ENCODE assay signal across 8 mouse cellular contexts in the genomic region with DNA sequence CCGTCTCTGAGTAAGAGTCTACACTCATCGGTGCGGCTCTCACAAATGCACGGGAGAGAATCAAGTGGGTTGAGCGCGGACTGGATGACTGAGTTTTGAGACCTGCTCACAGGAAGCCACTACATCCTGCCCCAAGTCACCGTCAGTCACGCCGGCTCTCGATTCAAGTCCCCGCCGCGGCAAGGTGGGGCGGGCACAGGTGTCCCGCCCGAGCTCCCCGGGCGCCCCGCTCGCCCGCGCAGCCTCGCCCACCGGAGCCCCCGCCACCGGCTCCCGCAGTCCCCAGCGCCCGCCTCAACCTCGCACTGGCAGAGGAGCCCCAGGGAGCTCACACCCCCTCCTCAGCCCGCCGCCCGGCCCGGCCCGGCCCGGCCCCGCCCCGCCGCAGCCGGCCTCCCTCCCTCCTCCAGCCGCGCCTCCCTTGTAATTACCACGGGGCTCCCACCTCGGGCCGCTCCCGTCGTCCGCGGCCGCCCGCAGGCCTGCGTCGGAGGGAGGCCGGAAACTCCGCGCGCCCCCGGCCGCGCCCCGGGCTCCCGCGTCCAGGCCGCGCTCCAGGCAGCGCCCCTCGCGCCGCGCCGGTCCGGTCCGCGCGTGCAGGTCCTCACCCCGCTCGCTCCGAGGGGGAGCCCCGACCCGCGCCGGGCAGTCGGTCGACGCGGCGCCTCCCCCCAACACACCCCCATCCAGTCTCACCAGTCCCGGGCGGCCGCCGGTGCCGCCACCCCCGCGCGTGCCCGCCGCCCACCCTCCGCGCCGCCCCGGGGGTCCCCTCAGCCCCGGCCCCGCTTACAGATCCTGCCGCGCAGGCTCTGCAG. TPM values are rescaled to one million over a fixed set of nuclear protein-coding genes. Genes with fewer than 3 reads are reported as not detected.
A peak's percentile ranks its signal among the peaks of the same experiment; 100 is the strongest.
DNase-seq lines count a peak whose midpoint lies in the region; ATAC-seq and TF ChIP-seq lines count a peak whose summit lies in the region.

No protein-coding gene starts in this region.

- peak; percentile 80 for ATAC-seq in heart, embryonic 16.5 days (replicated peaks; ENCODE audit: extremely low read depth, insufficient read depth, low FRiP score)

- H3K4me2 ChIP-seq in heart, embryonic 16.5 days (ENCODE audit: low read depth, low read length): peak overlapping the region; percentile 82

- H3K27me3 ChIP-seq in ES-Bruce4 (ENCODE audit: control insufficient read depth, insufficient read depth, low read length, poor library complexity, severe bottlenecking): no peaks in the 10 kb centered on the region
- H3K27me3 ChIP-seq in heart, embryonic 16.5 days (ENCODE audit: control insufficient read depth, insufficient read depth, low read length): 0 out of 2 replicates have a peak, but pooled peaks cover 2% of the 10 kb centered on the region

- TF ChIP-seq CTCF in ES-Bruce4 (IDR thresholded peaks at IDR 0.05; ENCODE audit: low read depth, low read length): no peak
- no peak for TF ChIP-seq CTCF in bone marrow macrophage, adult 2 months (IDR thresholded peaks at IDR 0.05; ENCODE audit: low read depth, low read length)
- no peak for TF ChIP-seq CTCF in embryonic fibroblast, embryonic 13.5 days (IDR thresholded peaks at IDR 0.05; ENCODE audit: borderline replicate concordance, insufficient read depth, low read length)

- DNase-seq in kidney, postnatal 14 days: peak; percentile 79
- peak; percentile 69 for DNase-seq in lung, postnatal 10 days
- DNase-seq in ovary, postnatal 14 days (ENCODE audit: low spot score): peak; percentile 43
- DNase-seq in thymus, postnatal 25 days: peak; percentile 87

- TF ChIP-seq EP300 in ES-Bruce4 (IDR thresholded peaks at IDR 0.05; ENCODE audit: insufficient read depth, low read depth, low read length): no peak

- H3K4me3 ChIP-seq in ES-Bruce4 (ENCODE audit: low read depth, low read length): peak overlapping the region; percentile 88
- H3K4me3 ChIP-seq in bone marrow macrophage, adult 2 months (ENCODE audit: insufficient read depth, low read length): peak overlapping the region; percentile 83
- H3K4me3 ChIP-seq in embryonic fibroblast, embryonic 13.5 days (ENCODE audit: insufficient read depth, low read length): peak overlapping the region; percentile 71
- H3K4me3 ChIP-seq in heart, embryonic 16.5 days (ENCODE audit: low read length): peak overlapping the region; percentile 82

- no peaks in the 10 kb centered on the region for H3K36me3 ChIP-seq in ES-Bruce4 (ENCODE audit: control insufficient read depth, insufficient read depth, low read length, poor library complexity, severe bottlenecking)
- H3K36me3 ChIP-seq in heart, embryonic 16.5 days (ENCODE audit: control insufficient read depth, insufficient read depth): no peaks in the 10 kb centered on the region

- H3K9ac ChIP-seq in ES-Bruce4 (ENCODE audit: low read depth, poor library complexity, severe bottlenecking): peak overlapping the region; percentile 93
- peak overlapping the region; percentile 89 for H3K9ac ChIP-seq in heart, embryonic 16.5 days (ENCODE audit: low read length)

- no peak overlapping the region for H3K27ac ChIP-seq in ES-Bruce4 (ENCODE audit: insufficient read depth, low read length)
- H3K27ac ChIP-seq in bone marrow macrophage, adult 2 months (ENCODE audit: insufficient read depth, low read depth, low read length): no peak overlapping the region
- no peak overlapping the region for H3K27ac ChIP-seq in embryonic fibroblast, embryonic 13.5 days (ENCODE audit: insufficient read depth, low read length)
- H3K27ac ChIP-seq in heart, embryonic 16.5 days (ENCODE audit: low read length): peak overlapping the region; percentile 95

- WGBS in heart, embryonic 16.5 days: under 1% methylated on average over 76 of the region's 105 CpGs

- no peaks in the 10 kb centered on the region for H3K4me1 ChIP-seq in ES-Bruce4 (ENCODE audit: control insufficient read depth, insufficient read depth, low read length)
- H3K4me1 ChIP-seq in bone marrow macrophage, adult 2 months (ENCODE audit: control insufficient read depth, insufficient read depth, low read length): peaks cover 19% of the 10 kb centered on the region
- peaks cover 13% of the 10 kb centered on the region for H3K4me1 ChIP-seq in embryonic fibroblast, embryonic 13.5 days (ENCODE audit: control insufficient read depth, insufficient read depth, low read length)
- H3K4me1 ChIP-seq in heart, embryonic 16.5 days (ENCODE audit: control insufficient read depth, insufficient read depth, low read length): peaks cover 23% of the 10 kb centered on the region

- H3K9me3 ChIP-seq in ES-Bruce4 (replicated peaks; ENCODE audit: control insufficient read depth, insufficient read depth, low read length, poor library complexity, severe bottlenecking): no peaks in the 10 kb centered on the region
- H3K9me3 ChIP-seq in heart, embryonic 16.5 days (replicated peaks; ENCODE audit: control insufficient read depth, low read length): no peaks in the 10 kb centered on the region

- no peak for TF ChIP-seq POLR2A in ES-Bruce4 (IDR thresholded peaks at IDR 0.05; ENCODE audit: insufficient read depth, low read length)
- TF ChIP-seq POLR2A in bone marrow macrophage, adult 2 months (IDR thresholded peaks at IDR 0.05; ENCODE audit: borderline replicate concordance, low read depth, low read length): no peak
- TF ChIP-seq POLR2A in embryonic fibroblast, embryonic 13.5 days (IDR thresholded peaks at IDR 0.05; ENCODE audit: low read depth, low read length): no peak

RNA-seq across cellular contexts. Expression of gene Rasa2, which starts 0.6 kb away (rescaled TPM):
- polyA plus RNA-seq in ES-Bruce4 (2011; ENCODE audit: insufficient read depth, insufficient read length, low read depth, missing spikeins): 16.9 and 18.3 TPM in 2 replicates
- polyA plus RNA-seq in bone marrow macrophage, adult 2 months (2012; ENCODE audit: insufficient read depth, insufficient read length, missing spikeins): 5.2 and 6.0 TPM in 2 replicates
- polyA plus RNA-seq in embryonic fibroblast, embryonic 13.5 days (2011; ENCODE audit: insufficient read length, low read depth, missing spikeins): 23.1 and 26.2 TPM in 2 replicates
- polyA plus RNA-seq in heart, embryonic 16.5 days (2015; fragmentation: Nextera tagmentation; extraction: Ambion mirVana): 13.3 and 13.4 TPM in 2 replicates
